Mouse (Mus musculus) heart, adult 18-20 months (tissue): Measurements from ENCODE around the gene Dusp16. TPM values are rescaled to one million over a fixed set of nuclear protein-coding genes. Genes with fewer than 3 reads are reported as not detected.

ENCODE experiments used
- DNase-seq, 2 experiments: peaks; one replicate each; pipeline ENCODE4 v3.0.0; 2021 to 2022; ENCODE audit warnings: mixed read lengths in 1 of 2
- total RNA-seq, 2 experiments: library from RNA; stranded (reverse); gene quantifications; 2 replicates each; pipeline ENCODE4 v1.2.3; 2021

Gene Dusp16
- total RNA-seq, 2 experiments from 2014 or later = 20.7 to 23.8 TPM

DNA sequence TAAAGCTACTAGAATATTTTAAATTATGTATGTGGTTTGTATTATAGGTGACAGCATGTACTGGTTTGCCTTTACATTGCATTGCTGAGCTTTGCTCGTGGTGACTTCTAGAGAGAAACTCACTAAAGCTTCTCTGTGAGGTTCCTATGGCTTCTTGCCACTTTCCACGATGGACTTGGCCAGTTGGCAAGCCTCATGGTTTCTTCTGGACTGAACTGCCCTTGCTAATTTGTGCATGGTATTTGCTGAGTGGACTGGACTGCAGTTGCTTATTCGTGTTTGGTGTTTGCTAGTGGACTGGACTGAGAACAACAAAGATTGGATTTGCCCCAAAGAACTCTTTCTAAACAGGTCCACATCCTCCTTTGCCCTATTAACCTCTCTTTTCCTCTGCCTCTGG lies 55.6 kb downstream of the Dusp16 start:
- DNase-seq = peak; percentile 33 to 43

GRCm38 (mm10) chr6:134733800-134734221 lies 58.6 kb downstream of the Dusp16 start:
- no peak for DNase-seq

- DNase-seq = no peak
These were observed 59.6 kb downstream of the Dusp16 start for GRCm38 (mm10) chr6:134732813-134733212.

- DNase-seq = no peak
These were observed 61.4 kb downstream of the Dusp16 start for GRCm38 (mm10) chr6:134730978-134731377.

GRCm38 (mm10) chr6:134725406-134725805 lies 67.0 kb downstream of the Dusp16 start:
- no peak for DNase-seq

DNA sequence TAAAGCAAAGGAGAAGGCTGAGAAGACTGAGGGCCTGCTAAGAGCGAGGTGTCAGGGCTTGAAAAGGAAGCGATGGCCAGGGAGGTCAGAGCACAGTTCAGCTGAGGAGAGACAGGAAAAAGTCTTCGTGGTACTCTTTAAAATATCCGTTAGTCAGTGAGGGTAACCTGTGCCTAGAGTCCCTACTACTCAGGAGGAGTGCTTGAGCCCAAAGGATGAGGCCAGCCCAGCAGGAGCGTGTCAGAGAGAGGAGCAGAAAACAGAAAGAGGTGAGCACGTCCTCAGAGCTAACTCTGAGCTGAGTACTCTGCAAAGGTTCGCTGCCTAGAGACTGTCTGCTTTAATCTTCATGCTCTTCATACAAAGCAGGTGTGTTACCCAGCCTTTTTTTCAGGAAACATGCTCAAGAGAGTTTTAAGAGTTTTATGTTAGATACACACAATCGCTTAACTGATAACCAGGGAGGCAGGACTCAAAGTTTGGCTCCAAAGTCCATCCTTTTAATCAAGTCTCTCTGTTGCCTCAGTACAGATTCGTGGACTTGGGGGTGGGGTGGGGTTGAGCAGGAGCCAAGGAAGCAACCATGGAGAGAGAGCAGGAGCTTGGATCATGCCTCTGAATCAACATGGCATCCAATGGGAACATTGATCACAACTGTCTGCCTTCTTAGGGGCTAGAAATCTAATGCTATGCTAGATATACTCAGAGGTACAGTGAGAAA lies 68.4 kb downstream of the Dusp16 start:
- no peak for DNase-seq

GRCm38 (mm10) chr6:134723326-134723725 lies 69.1 kb downstream of the Dusp16 start:
- DNase-seq = no peak

DNA sequence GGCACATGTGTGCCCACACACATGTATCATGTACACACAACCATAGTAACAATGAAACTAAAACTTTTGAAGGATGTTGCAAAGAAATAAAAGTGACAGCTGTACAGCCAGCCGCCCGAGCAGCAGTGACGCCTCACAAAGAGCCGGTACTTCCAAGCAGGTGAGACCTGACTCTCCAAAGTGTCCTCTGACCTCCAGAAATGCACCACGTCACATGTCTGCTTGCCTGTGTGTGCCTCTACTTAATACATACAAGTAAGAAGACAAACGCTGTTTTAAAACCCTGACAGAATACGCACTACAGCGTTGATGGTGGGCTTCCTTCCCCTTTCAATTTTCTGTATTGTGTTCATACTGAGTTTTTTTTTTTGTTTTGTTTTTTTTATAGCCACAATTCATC lies 69.5 kb downstream of the Dusp16 start:
- DNase-seq = no peak

GRCm38 (mm10) chr6:134721729-134722269 lies 70.6 kb downstream of the Dusp16 start:
- DNase-seq = no peak

DNA sequence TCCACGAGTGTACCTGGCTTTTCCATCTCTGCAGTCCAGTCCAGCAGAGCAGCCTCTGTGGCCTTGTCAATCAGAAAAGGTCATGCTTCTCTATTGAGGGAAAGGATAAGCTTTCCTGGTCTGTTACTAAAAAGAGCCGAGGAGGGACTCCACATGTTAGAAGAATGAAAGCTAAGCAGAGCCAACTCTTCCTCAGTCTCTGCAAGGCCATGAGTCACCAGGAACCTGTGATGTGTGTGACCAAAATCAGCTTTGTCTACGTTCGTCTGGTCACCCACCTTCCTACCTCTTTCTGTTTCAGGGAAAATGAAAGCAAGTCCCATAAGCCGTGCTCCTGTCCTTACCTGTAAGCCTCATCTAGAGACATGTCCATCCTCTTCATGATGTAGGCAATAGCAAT lies 72.3 kb downstream of the Dusp16 start:
- no peak for DNase-seq

GRCm38 (mm10) chr6:134719156-134719555 lies 73.3 kb downstream of the Dusp16 start:
- no peak for DNase-seq

- no peak for DNase-seq
These were observed 73.8 kb downstream of the Dusp16 start for GRCm38 (mm10) chr6:134718668-134719065.

GRCm38 (mm10) chr6:134717886-134718667 lies 74.3 kb downstream of the Dusp16 start:
- no peak for DNase-seq

DNA sequence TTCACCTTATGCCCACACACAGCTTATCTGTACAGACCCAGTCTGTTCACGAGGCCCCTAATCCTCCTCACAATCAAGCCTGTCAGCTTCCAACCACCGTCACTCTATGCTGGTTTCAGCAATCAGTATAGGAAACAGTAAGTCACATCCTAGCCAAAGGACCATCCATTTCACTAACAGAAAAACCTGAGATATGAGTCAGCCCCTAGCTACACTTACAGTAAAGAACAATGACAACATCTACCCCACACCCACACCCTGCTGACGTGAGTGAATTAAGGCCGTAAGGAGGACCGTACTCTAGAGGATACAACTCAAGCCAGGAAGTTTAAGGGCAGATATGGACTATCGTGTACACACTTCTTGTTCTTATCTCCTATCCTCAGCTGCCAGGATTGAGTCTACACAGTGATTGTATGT lies 76.2 kb downstream of the Dusp16 start:
- no peak for DNase-seq

DNA sequence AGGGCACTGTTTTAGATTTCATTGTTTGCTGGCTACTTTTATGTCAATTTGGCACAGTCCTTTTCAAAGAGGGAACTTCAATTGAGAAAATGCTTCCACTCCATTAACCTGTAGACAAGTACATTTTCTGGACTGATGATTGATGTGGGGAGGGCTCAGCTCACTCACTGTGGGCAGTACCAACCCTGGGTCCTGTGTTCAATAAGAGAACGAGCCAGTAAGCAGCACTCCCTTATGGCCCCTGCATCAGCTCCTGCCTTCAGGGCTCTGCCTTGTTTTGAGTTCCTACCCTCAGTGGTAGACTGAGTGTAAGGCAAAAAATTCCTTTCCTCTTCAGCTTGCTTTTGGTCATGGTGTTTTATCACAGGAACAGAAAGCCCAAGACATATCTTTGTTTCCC lies 78.5 kb downstream of the Dusp16 start:
- DNase-seq = no peak

GRCm38 (mm10) chr6:134713321-134713720 lies 79.1 kb downstream of the Dusp16 start:
- DNase-seq = no peak

DNA sequence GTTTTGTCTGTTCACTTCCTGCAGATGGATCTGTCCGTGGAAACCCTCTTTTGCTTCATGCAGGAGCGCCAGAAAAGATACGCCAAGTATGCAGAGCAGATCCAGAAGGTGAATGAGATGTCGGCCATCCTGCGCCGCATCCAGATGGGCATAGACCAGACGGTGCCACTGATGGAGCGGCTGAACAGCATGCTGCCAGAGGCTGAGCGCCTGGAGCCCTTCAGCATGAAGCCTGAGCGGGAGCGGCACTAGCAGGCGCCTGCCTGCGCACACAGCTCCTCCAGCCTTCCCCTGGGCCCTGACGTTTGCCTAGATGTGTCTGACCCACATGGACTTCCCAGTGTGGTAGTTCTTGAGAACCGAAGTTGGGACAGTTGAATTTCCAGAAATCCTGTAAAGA lies 82.4 kb downstream of the Dusp16 start:
- DNase-seq = no peak

GRCm38 (mm10) chr6:134706467-134706866 lies 86.0 kb downstream of the Dusp16 start:
- DNase-seq = no peak

GRCm38 (mm10) chr6:134703053-134703690 lies 89.3 kb downstream of the Dusp16 start:
- no peak for DNase-seq

- no peak for DNase-seq
These were observed 90.2 kb downstream of the Dusp16 start for GRCm38 (mm10) chr6:134702184-134702583.

DNA sequence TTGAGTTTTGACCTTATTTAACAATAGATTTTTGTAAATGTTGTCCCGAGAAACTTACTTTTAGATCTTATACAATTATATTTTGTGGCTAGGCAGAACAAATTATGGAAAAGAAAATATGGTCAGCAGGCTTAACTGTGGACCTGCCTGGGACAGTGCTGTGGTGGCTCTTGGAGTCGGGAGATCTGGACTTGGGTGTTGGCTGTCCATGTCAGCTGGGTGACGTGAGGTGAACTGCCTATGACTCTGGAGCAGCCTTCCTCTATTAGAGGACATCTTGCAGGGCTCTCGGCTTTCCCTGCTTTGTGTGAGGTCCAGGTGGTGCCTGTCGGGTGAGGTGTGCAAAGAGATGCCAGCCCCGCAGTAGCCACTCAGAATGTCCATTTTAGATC lies 91.2 kb downstream of the Dusp16 start:
- no peak for DNase-seq

DNA sequence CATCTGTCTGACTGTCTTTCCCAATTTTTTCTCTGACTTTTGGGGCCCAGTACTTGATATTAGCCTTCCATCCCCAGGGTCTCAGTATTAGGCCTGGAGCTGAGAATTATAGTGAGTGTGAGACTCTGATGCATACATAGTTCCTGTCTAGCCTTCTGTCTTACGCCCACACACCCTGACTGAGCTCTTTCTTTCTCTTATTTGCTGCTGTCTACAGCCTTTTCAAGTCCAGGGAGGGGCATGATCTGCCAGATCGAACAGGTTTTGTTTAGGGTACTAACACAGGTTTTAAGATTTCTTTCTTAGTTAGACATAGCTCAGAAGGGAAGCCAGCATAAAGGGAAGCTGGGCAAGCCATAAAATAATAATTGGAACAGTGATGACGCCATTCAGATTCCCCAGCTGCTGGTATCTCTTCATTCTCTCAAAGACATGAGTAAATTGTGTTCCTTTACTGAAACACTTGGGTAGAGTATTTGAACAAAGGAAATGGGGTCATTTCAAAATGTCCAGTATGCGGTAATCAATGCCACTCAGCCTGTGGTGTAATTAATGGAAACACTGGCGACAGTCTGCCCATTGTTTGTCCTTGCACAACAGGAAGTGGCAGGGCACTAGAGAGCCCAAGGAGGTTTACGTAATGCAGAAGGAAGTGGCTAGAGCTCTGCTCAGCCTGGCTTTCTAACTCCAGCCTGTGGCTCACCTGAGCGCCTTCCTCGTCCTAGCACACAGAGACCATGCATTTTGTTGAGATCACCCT lies 91.8 kb downstream of the Dusp16 start:
- DNase-seq = peak; percentile 37 to 61
